7 mouse cellular contexts compared by ENCODE assay signal in the genomic region with DNA sequence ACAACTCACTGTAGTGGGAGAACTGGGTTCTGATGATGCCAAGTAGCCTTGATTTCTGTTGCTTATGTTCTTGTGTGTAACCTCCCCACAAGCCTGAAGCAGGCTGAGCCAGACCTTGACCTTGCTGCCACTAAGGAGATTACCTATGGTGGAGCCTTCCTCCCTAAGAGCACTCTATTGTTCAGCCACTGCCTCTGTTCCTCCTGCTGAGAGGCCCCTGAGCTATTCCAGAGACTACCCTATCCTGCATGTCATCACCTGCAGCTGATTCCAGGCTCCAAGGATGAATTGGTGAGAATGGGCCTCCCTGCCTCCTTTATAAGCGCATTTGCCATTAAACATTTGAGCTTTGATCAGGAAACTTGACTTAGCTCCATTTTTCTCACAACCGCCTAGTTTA.
DNase-seq lines count a peak whose midpoint lies in the region; ATAC-seq lines count a peak whose summit lies in the region.
"Not testable (repeated sequence)": the region's sequence is repeated elsewhere in the genome, so short reads cannot be mapped to it uniquely, and the experiment has no call there.

No protein-coding gene starts in this region.

- H3K9ac ChIP-seq in ES-E14 (ENCODE audit: insufficient read depth, low read depth, low read length, poor library complexity, severe bottlenecking): peak overlapping the region; percentile 41; the same call in 1 of the 2 replicates
- not testable (repeated sequence) for H3K9ac ChIP-seq in embryonic facial prominence, embryonic 12.5 days; heart, embryonic 15.5 days; kidney, embryonic 16.5 days (replicated peaks; ENCODE audit: low read length); lung, embryonic 15.5 days; neural tube, embryonic 13.5 days

- H3K9me3 ChIP-seq in ES-E14 (ENCODE audit: control insufficient read depth, insufficient read depth, low read depth, low read length); embryonic facial prominence, embryonic 12.5 days; heart, embryonic 10.5 days; heart, embryonic 15.5 days (replicated peaks); kidney, embryonic 16.5 days (ENCODE audit: low read length); lung, embryonic 15.5 days; neural tube, embryonic 13.5 days: not testable (repeated sequence)

- H3K4me3 ChIP-seq in ES-E14 (ENCODE audit: insufficient read depth in 1 of 2, low read depth in 1 of 2, low read length in 2 of 2, poor library complexity in 1 of 2, severe bottlenecking in 1 of 2): peak overlapping the region; percentile 39 to 48
- not testable (repeated sequence) for H3K4me3 ChIP-seq in embryonic facial prominence, embryonic 12.5 days; lung, embryonic 15.5 days; neural tube, embryonic 13.5 days
- peak overlapping the region; percentile 50 for H3K4me3 ChIP-seq in heart, embryonic 10.5 days
- peak overlapping the region; percentile 40 for H3K4me3 ChIP-seq in heart, embryonic 15.5 days
- H3K4me3 ChIP-seq in kidney, embryonic 16.5 days (ENCODE audit: low read length): peak overlapping the region; percentile 6; the same call in 1 of the 2 replicates

- H3K36me3 ChIP-seq in ES-E14 (ENCODE audit: control insufficient read depth, insufficient read depth, low read length, poor library complexity, severe bottlenecking); embryonic facial prominence, embryonic 12.5 days; heart, embryonic 10.5 days; heart, embryonic 15.5 days; kidney, embryonic 16.5 days (ENCODE audit: insufficient read depth, low read length); lung, embryonic 15.5 days; neural tube, embryonic 13.5 days: not testable (repeated sequence)

- DNase-seq in ES-E14 (ENCODE audit: low read depth, low spot score): peak; percentile 33
- not testable (repeated sequence) for DNase-seq in heart, embryonic 10.5 days (ENCODE audit: low spot score)

- H3K4me2 ChIP-seq in embryonic facial prominence, embryonic 12.5 days (replicated peaks): peak overlapping the region; percentile 29; the same call in 1 of the 2 replicates
- peak overlapping the region; percentile 46 for H3K4me2 ChIP-seq in heart, embryonic 15.5 days
- not testable (repeated sequence) for H3K4me2 ChIP-seq in kidney, embryonic 16.5 days (replicated peaks; ENCODE audit: low read depth, low read length)
- H3K4me2 ChIP-seq in lung, embryonic 15.5 days: peak overlapping the region; percentile 24; the same call in 1 of the 2 replicates
- 0 out of 2 replicates have a peak overlapping the region, but pooled peaks have one; percentile 29 for H3K4me2 ChIP-seq in neural tube, embryonic 13.5 days

- not testable (repeated sequence) for ATAC-seq in embryonic facial prominence, embryonic 12.5 days (ENCODE audit: insufficient number of reproducible peaks, insufficient read depth, low FRiP score, low TSS enrichment); heart, embryonic 15.5 days (replicated peaks; ENCODE audit: insufficient number of reproducible peaks, insufficient read depth, low FRiP score, low read depth); kidney, embryonic 16.5 days (ENCODE audit: low FRiP score, low TSS enrichment); lung, embryonic 15.5 days (ENCODE audit: borderline replicate concordance, extremely low read depth, low FRiP score, low TSS enrichment); neural tube, embryonic 13.5 days (ENCODE audit: low read depth)

- not testable (repeated sequence) for H3K27ac ChIP-seq in ES-E14 (ENCODE audit: insufficient read depth, low read depth, low read length, poor library complexity, severe bottlenecking); embryonic facial prominence, embryonic 12.5 days; heart, embryonic 15.5 days; kidney, embryonic 16.5 days (ENCODE audit: low read length); lung, embryonic 15.5 days; neural tube, embryonic 13.5 days (replicated peaks)
- peak overlapping the region; percentile 69; the same call in 1 of the 2 replicates for H3K27ac ChIP-seq in heart, embryonic 10.5 days

- 27% methylated on average over 2 of the region's 2 CpGs for WGBS in embryonic facial prominence, embryonic 12.5 days
- WGBS in heart, embryonic 10.5 days: 8% methylated on average over 2 of the region's 2 CpGs
- 31% methylated on average over 2 of the region's 2 CpGs for WGBS in heart, embryonic 15.5 days
- 53% methylated on average over 2 of the region's 2 CpGs for WGBS in kidney, embryonic 16.5 days
- WGBS in lung, embryonic 15.5 days: 44% methylated on average over 2 of the region's 2 CpGs
- WGBS in neural tube, embryonic 13.5 days: 44% methylated on average over 2 of the region's 2 CpGs

- in situ Hi-C loops in ES-E14 (cut with MboI; ENCODE audit: low sequenced_read_pairs in 2 of 2, unreplicated experiment in 2 of 2): not testable (repeated sequence)

- not testable (repeated sequence) for H3K4me1 ChIP-seq in ES-E14 (ENCODE audit: control insufficient read depth in 2 of 2, insufficient read depth in 2 of 2, low read length in 2 of 2, poor library complexity in 1 of 2); embryonic facial prominence, embryonic 12.5 days; heart, embryonic 10.5 days; heart, embryonic 15.5 days (replicated peaks); kidney, embryonic 16.5 days (ENCODE audit: insufficient read depth, low read length); lung, embryonic 15.5 days; neural tube, embryonic 13.5 days (replicated peaks)

- H3K27me3 ChIP-seq in embryonic facial prominence, embryonic 12.5 days; heart, embryonic 10.5 days (ENCODE audit: insufficient read depth, poor library complexity, severe bottlenecking); heart, embryonic 15.5 days; kidney, embryonic 16.5 days (ENCODE audit: insufficient read depth, low read length); lung, embryonic 15.5 days; neural tube, embryonic 13.5 days: not testable (repeated sequence)
